Mouse (Mus musculus): ENCODE measurements around the gene Disc1. TPM values are rescaled to one million over a fixed set of nuclear protein-coding genes. Genes with fewer than 3 reads are reported as not detected.

Gene Disc1
- polyA plus RNA-seq, 1 experiment from 2014 or later: 0.97 TPM

GRCm38 (mm10) chr8:125054436-125054810 is 428 bp downstream of the Disc1 start:
- H3K27me3 ChIP-seq (replicated peaks; ENCODE audit: insufficient read depth, low read length): no peaks in the 10 kb centered on the region
- TF ChIP-seq EP300 (IDR thresholded peaks at IDR 0.05): no peak
- peak; percentile 47 for TF ChIP-seq CTCF (IDR thresholded peaks at IDR 0.05)
- DNase-seq (ENCODE audit: low spot score) (peak; percentile 81), ATAC-seq (peak; percentile 91)
- no peaks in the 10 kb centered on the region for H3K36me3 ChIP-seq (ENCODE audit: insufficient read depth, low read length)
- peak overlapping the region; percentile 76 for H3K9ac ChIP-seq (replicated peaks; ENCODE audit: low read depth)
- H3K4me1 ChIP-seq (ENCODE audit: insufficient read depth, low read depth, low read length): no peaks in the 10 kb centered on the region
- no peaks in the 10 kb centered on the region for H3K9me3 ChIP-seq (ENCODE audit: low read length)
- peak overlapping the region; percentile 90 for H3K27ac ChIP-seq (ENCODE audit: low read length)
- H3K4me3 ChIP-seq (ENCODE audit: low read depth, low read length): peak overlapping the region; percentile 56
- WGBS: under 1% methylated on average over 37 of the region's 38 CpGs
- peak overlapping the region; percentile 92 for H3K4me2 ChIP-seq (replicated peaks; ENCODE audit: low read depth, low read length)

- ATAC-seq (no peak), DNase-seq (ENCODE audit: low spot score) (no peak)
- no peak overlapping the region for H3K4me2 ChIP-seq (replicated peaks; ENCODE audit: low read depth, low read length)
- H3K9ac ChIP-seq (replicated peaks; ENCODE audit: low read depth): no peak overlapping the region
- H3K9me3 ChIP-seq (ENCODE audit: low read length): no peaks in the 10 kb centered on the region
- 83% methylated on average over 8 of the region's 8 CpGs for WGBS
- TF ChIP-seq CTCF (IDR thresholded peaks at IDR 0.05) (no peak), EP300 (IDR thresholded peaks at IDR 0.05) (no peak)
- H3K27ac ChIP-seq (ENCODE audit: low read length): no peak overlapping the region
- H3K36me3 ChIP-seq (ENCODE audit: insufficient read depth, low read length): no peaks in the 10 kb centered on the region
- no peaks in the 10 kb centered on the region for H3K4me1 ChIP-seq (ENCODE audit: insufficient read depth, low read depth, low read length)
- no peak overlapping the region for H3K4me3 ChIP-seq (ENCODE audit: low read depth, low read length)
- no peaks in the 10 kb centered on the region for H3K27me3 ChIP-seq (replicated peaks; ENCODE audit: insufficient read depth, low read length)
Observed at GRCm38 (mm10) chr8:125060904-125061303, 6.9 kb downstream of the Disc1 start.

- TF ChIP-seq CTCF (IDR thresholded peaks at IDR 0.05): no peak
- H3K36me3 ChIP-seq (ENCODE audit: insufficient read depth, low read length): no peaks in the 10 kb centered on the region
- 57% methylated on average over 6 of the region's 6 CpGs for WGBS
- no peaks in the 10 kb centered on the region for H3K27me3 ChIP-seq (replicated peaks; ENCODE audit: insufficient read depth, low read length)
- no peak for DNase-seq (ENCODE audit: low spot score)
- ATAC-seq: no peak
- H3K4me3 ChIP-seq (ENCODE audit: low read depth, low read length): no peak overlapping the region
- H3K9ac ChIP-seq (replicated peaks; ENCODE audit: low read depth): no peak overlapping the region
- H3K4me1 ChIP-seq (ENCODE audit: insufficient read depth, low read depth, low read length): no peaks in the 10 kb centered on the region
- no peaks in the 10 kb centered on the region for H3K9me3 ChIP-seq (ENCODE audit: low read length)
- no peak overlapping the region for H3K4me2 ChIP-seq (replicated peaks; ENCODE audit: low read depth, low read length)
- no peak overlapping the region for H3K27ac ChIP-seq (ENCODE audit: low read length)
Observed at GRCm38 (mm10) chr8:125065596-125065995, 11.6 kb downstream of the Disc1 start.

DNA sequence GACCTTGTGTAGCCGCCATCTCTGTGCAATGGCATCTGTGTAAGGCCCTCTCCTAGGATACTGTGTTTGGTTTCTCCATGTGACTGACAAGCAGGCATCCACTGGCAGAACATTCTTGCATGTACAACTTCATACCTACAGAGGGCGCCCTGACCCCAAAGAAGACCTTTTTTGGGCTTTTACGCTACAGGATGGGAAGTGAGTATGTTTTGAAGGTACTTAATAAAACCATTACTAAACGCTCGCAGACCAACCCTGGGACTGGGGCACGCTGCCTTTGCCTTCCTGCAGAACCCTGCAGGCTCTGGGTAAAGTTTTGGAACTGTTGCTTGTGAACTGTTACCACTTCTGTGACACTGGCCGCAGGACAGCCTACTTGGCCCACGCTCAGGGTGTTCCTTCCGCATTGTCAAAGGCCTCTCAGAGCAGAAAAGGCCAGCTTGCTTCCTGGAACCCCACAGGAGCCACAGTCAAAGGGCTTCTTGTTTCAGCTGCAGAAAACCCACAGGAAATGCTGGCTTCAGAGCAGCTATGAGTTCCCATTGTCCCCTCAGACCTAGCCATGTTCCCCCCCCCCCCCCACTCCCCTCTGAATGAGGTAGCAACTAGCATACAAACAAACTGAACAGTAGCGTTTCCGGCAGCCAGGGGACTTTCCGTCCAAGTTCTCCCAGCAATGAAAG is 13.1 kb downstream of the Disc1 start:
- TF ChIP-seq CTCF (IDR thresholded peaks at IDR 0.05): peak; percentile 83
- TF ChIP-seq EP300 (IDR thresholded peaks at IDR 0.05): peak; percentile 55; the same call in 1 of the 2 replicates
- WGBS: 16% methylated on average over 12 of the region's 12 CpGs
- DNase-seq (ENCODE audit: low spot score) (peak; percentile 89), ATAC-seq (peak; percentile 82)
- Histone ChIP-seq H3K27me3 (replicated peaks; ENCODE audit: insufficient read depth, low read length) (no peaks in the 10 kb centered on the region), H3K36me3 (ENCODE audit: insufficient read depth, low read length) (no peaks in the 10 kb centered on the region), H3K9ac (replicated peaks; ENCODE audit: low read depth) (no peak overlapping the region), H3K27ac (ENCODE audit: low read length) (peak overlapping the region; percentile 84), H3K4me1 (ENCODE audit: insufficient read depth, low read depth, low read length) (no peaks in the 10 kb centered on the region), H3K9me3 (ENCODE audit: low read length) (no peaks in the 10 kb centered on the region), H3K4me3 (ENCODE audit: low read depth, low read length) (no peak overlapping the region), H3K4me2 (replicated peaks; ENCODE audit: low read depth, low read length) (peak overlapping the region; percentile 41)

- no peaks in the 10 kb centered on the region for H3K4me1 ChIP-seq (ENCODE audit: insufficient read depth, low read depth, low read length)
- no peaks in the 10 kb centered on the region for H3K27me3 ChIP-seq (replicated peaks; ENCODE audit: insufficient read depth, low read length)
- H3K4me3 ChIP-seq (ENCODE audit: low read depth, low read length): no peak overlapping the region
- peak overlapping the region; percentile 84 for H3K27ac ChIP-seq (ENCODE audit: low read length)
- DNase-seq (ENCODE audit: low spot score): peak; percentile 63
- H3K4me2 ChIP-seq (replicated peaks; ENCODE audit: low read depth, low read length): peak overlapping the region; percentile 41
- ATAC-seq: peak; percentile 84
- 47% methylated on average over 9 of the region's 9 CpGs for WGBS
- TF ChIP-seq CTCF (IDR thresholded peaks at IDR 0.05) (no peak; the same call in 1 of the 2 replicates), EP300 (IDR thresholded peaks at IDR 0.05) (peak; percentile 30; the same call in 1 of the 2 replicates)
- no peak overlapping the region for H3K9ac ChIP-seq (replicated peaks; ENCODE audit: low read depth)
- H3K36me3 ChIP-seq (ENCODE audit: insufficient read depth, low read length): no peaks in the 10 kb centered on the region
- H3K9me3 ChIP-seq (ENCODE audit: low read length): no peaks in the 10 kb centered on the region
Observed at GRCm38 (mm10) chr8:125067596-125067960, 13.6 kb downstream of the Disc1 start.

DNA sequence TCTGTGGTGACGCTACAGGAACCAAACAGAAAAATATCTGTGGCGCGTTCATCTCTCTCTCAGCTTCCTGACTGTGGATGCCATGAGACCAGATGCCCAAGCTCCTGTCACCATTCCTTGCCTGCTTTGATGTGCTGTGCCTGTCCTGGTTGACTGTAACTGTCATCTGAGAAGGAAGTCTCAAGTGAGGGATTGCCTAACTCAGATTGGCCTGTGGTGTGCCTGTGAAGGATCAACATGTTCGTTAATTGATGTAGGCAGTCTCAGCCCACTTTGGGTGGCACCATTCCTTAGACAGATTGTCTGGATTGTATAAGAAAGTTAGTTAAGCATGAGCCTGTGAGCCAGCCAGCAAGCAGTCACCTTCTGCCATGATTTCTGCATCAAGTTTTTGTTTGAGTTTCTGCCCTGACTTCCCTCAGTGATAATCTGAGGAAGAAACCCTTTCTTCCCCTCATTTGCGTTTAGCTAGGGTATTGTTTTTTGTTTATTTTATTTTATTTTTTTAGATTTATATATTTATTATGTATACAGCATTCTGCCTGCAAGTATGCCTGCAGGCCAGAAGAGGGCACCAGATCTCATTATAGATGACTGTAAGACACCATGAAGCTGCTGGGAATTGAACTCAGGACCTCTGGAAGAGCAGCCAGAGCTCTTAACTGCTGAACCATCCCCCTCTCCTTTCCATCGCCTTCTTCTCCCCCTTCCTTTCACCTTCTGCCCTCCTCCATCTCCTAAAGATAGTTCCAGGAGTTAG is 14.3 kb downstream of the Disc1 start:
- TF ChIP-seq EP300 (IDR thresholded peaks at IDR 0.05) (no peak), CTCF (IDR thresholded peaks at IDR 0.05) (peak; percentile 44)
- whole genome bisulfite sequencing: 65% methylated on average over 6 of the region's 6 CpGs
- H3K27me3 ChIP-seq (replicated peaks; ENCODE audit: insufficient read depth, low read length): no peaks in the 10 kb centered on the region
- no peak overlapping the region for H3K9ac ChIP-seq (replicated peaks; ENCODE audit: low read depth)
- H3K4me2 ChIP-seq (replicated peaks; ENCODE audit: low read depth, low read length): no peak overlapping the region
- peak overlapping the region; percentile 84 for H3K27ac ChIP-seq (ENCODE audit: low read length)
- H3K9me3 ChIP-seq (ENCODE audit: low read length): no peaks in the 10 kb centered on the region
- no peaks in the 10 kb centered on the region for H3K4me1 ChIP-seq (ENCODE audit: insufficient read depth, low read depth, low read length)
- ATAC-seq (no peak), DNase-seq (ENCODE audit: low spot score) (no peak)
- H3K36me3 ChIP-seq (ENCODE audit: insufficient read depth, low read length): no peaks in the 10 kb centered on the region
- no peak overlapping the region for H3K4me3 ChIP-seq (ENCODE audit: low read depth, low read length)
